Mouse (Mus musculus) gastrocnemius, adult 18-20 months (tissue): ENCODE measurements at regions not wholly inside any gene's neighbourhood (a gene's known extent, or its start where the extent isn't known, plus 50 kb on each side); places are given as distances from the start of the nearest gene placed in this dataset.

ENCODE experiments used
- DNase-seq: peaks from one replicate; pipeline ENCODE4 v3.0.0; 2021; ENCODE audit warnings: low spot score

- no peak for DNase-seq
Measured at GRCm38 (mm10) chr8:60372681-60373398, 130.2 kb downstream of the Gm10283 start.

GRCm38 (mm10) chr8:60348291-60348690, 154.7 kb downstream of the Gm10283 start:
- no peak for DNase-seq

- no peak for DNase-seq
Measured at GRCm38 (mm10) chr8:60345830-60346420, 157.1 kb downstream of the Gm10283 start.

DNA sequence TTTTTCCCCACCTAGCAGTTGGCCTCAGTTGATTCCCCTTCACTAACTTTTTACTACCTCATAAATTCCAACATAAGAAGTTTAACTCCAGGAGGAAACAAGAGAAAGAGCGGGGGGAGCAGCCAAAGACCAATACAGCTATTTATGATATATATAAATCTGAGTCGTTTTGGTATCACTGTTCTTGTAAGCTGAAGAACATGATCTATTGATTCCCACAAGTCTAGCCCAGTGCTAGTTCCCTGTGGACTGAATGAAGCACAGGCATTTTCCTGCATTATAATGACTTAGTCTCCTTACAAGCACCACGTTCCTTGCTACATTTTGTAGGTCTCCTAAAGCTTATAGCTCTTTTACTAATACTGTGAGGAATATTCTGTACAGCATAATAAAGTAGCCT, 187.5 kb downstream of the Gm10283 start:
- DNase-seq: no peak

DNA sequence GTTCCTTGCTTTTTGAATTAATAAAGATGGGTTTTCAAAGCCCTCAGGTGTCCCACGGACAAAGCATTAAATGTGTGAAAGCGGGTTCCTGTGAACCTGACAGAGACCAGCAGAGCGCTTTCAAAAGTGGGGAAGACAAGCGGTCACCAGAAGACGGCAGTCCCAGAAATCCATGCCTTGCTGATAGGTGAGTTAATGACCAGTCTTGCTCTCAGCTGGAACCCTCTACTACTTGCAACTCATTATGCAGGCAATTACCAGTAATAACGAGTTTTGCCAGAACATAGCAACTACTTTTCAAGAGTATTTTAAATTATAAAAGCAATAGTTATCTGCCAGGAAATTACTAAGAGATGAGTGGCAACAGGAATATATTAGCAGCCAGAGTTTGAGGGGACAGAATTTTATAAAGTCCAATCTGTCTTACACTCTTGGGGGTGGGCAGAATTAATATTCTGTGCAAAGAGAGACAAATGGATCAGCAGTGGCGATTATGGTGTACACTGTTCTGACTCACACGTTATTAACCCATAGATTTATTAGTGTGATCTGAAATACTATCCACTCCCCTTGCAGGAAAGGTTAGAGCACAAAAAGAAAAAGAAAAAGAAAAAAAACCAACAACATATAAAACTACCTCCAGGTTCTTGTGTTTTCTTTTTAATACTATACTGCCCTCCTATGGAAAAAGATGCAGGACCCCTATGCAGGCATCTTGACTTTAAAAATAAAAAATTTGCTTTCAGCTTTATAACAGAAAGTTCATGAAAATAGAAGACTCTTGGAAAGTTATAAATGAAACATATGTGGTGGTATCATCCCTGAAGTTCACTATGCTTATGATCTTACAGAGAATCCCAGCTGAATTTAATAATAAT, 188.8 kb downstream of the Gm10283 start:
- no peak for DNase-seq

DNA sequence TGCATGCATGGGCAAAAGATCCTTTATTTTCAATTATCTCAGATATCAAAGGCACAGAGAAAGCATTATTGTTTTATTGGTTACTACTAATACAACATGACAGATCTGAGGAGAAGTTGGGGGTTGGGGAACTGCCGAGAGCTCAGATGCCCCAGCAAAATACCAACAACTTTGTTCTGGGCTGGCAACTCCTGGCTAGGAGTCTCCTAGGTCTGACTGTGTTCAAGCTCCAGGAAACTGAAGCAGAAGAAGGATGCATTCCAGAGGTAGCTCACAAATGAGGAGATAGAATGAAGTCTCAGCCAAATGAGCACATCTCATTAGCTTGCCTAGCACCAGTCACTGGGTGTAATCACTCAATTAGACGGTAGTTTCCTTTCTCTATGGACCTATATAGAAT, 192.9 kb downstream of the Gm10283 start:
- no peak for DNase-seq

GRCm38 (mm10) chr8:60301282-60301681, 201.7 kb downstream of the Gm10283 start:
- DNase-seq: no peak

GRCm38 (mm10) chr8:60277211-60277801, 225.7 kb downstream of the Gm10283 start:
- no peak for DNase-seq

- peak; percentile 10 for DNase-seq
Measured at GRCm38 (mm10) chr8:60250341-60250740, 252.7 kb downstream of the Gm10283 start.

DNA sequence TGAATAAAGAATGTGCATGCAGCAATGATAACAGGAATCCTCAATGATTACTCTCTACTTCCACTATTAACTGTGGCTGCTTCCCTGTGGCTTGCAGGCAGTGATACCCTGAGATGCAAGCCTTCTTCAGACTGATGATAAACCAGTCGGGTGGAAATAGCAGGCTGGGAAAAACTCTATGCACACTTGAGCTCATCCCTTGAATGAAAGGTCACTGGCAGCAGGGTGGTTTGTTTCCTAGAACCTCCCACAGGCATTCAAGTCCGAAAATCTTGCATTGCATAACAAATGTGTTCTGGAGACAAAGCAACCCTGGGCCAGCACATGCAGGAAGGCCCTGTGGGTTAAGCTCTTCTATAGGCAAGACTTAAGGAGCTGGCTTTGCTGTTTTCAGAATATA, 253.3 kb downstream of the Gm10283 start:
- DNase-seq: peak; percentile 2

GRCm38 (mm10) chr8:60247601-60248000, 255.4 kb downstream of the Gm10283 start:
- DNase-seq: no peak

- no peak for DNase-seq
Measured at GRCm38 (mm10) chr8:60241366-60241765, 261.6 kb downstream of the Gm10283 start.

- DNase-seq: no peak
Measured at GRCm38 (mm10) chr8:60220946-60221345, 282.1 kb downstream of the Gm10283 start.

GRCm38 (mm10) chr8:60195641-60196040, 307.4 kb downstream of the Gm10283 start:
- no peak for DNase-seq

DNA sequence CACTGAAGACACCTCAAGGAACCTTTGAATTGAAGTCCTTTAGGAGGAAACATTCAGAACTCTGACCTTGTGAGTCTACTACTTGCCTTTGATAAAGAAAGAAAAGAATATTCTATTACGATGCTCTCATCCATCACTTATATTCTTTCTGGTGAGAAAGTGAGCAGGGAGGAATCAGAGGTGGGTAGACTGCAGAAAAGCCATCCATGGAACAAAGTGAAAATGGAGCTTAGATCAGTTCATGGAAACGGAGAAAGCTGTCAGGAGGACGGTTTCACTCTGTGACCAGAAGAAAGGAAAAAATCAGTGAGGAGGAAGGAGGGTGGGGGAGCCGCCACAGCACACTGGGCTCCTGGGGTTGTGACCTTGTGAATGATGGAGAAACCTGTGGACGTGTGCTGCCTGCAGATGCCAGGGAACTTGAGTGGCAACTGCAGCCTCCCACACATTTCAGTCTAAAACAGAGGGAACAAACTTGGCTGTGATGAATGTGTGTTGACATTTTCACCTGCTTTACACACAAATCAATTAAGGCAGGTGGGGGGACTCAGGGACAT, 335.2 kb downstream of the Gm10283 start:
- no peak for DNase-seq
